Mouse (Mus musculus): ENCODE measurements around the gene Cpn1.
A peak's percentile ranks its signal among the peaks of the same experiment; 100 is the strongest.

GRCm38 (mm10) chr19:43922963-43923362 lies 63.4 kb downstream of the Cpn1 start:
- TF ChIP-seq CTCF (IDR thresholded peaks at IDR 0.05; ENCODE audit: borderline replicate concordance, extremely low read depth, insufficient read depth, insufficient read length), result peak; percentile 15; the same call in 1 of the 2 replicates
- TF ChIP-seq POLR2A (IDR thresholded peaks at IDR 0.05; ENCODE audit: borderline replicate concordance, extremely low read depth, insufficient read depth, insufficient read length, poor library complexity, severe bottlenecking), result no peak
